ENCODE assay signal across 28 mouse cellular contexts in the genomic region with DNA sequence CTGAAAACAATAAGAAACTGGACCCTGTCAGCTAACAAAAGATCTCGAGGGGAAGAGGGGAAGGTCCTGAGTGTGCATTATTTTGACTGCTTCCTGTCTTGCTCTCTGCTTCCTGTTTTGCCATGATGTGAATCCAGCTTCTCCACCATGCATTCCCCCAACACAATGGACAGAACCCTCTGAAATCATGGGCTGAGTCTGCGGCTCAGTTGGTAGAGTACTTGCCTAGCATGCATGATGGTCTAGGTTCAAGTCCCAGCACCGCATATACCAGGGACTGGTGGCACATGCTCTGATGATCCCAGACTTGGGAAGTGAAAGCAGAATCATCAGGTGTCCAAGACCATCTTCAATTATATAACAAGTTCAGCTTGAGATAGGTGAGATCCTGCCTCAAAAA. TPM values are rescaled to one million over a fixed set of nuclear protein-coding genes. Genes with fewer than 3 reads are reported as not detected.
DNase-seq lines count a peak whose midpoint lies in the region; ATAC-seq and TF ChIP-seq lines count a peak whose summit lies in the region.
"Had no signal": no experiment of that assay in that cellular context is flagged by ENCODE, and none has a peak within 500 bp of the region (broad histone marks: within the 10 kb centered on the region; RNA-seq: fewer than 3 reads in every experiment).

No protein-coding gene starts in this region.

- no peak for DNase-seq in kidney, adult 9 months
- peak; percentile 33 for DNase-seq in splenic B cell, adult 2 months (ENCODE audit: low read depth, low spot score)
- no peak for DNase-seq in cerebellum, postnatal 10 days
- no peak for DNase-seq in cerebellum, postnatal 36 days
- DNase-seq: adrenal gland, adult 8-10 months; adrenal gland, postnatal 25 days; cerebellum, adult 18-20 months; cerebellum, adult 9-10 months; cerebellum, postnatal 25 days; embryo, embryonic 11 days; gastrocnemius, postnatal 10 days; heart, adult 18-20 months; heart, postnatal 14 days; heart, postnatal 4 days had no signal

- no peaks in the 10 kb centered on the region for H3K27me3 ChIP-seq in kidney, embryonic 15.5 days
- H3K27me3 ChIP-seq in megakaryocyte, embryonic 14.5 days (replicated peaks), result no peaks in the 10 kb centered on the region
- H3K27me3 ChIP-seq in splenic B cell, adult 2 months (ENCODE audit: control insufficient read depth, insufficient read depth, low read length, poor library complexity, severe bottlenecking), result no peaks in the 10 kb centered on the region
- H3K27me3 ChIP-seq: embryonic facial prominence, embryonic 13.5 days; forebrain, embryonic 12.5 days; forebrain, embryonic 15.5 days; heart, embryonic 13.5 days had no signal

- WGBS in kidney, embryonic 15.5 days, result 71% methylated on average over 3 of the region's 3 CpGs

- H3K36me3 ChIP-seq in kidney, embryonic 15.5 days, result no peaks in the 10 kb centered on the region
- H3K36me3 ChIP-seq in megakaryocyte, embryonic 14.5 days (replicated peaks; ENCODE audit: low read length), result no peaks in the 10 kb centered on the region
- no peaks in the 10 kb centered on the region for H3K36me3 ChIP-seq in splenic B cell, adult 2 months (ENCODE audit: control insufficient read depth, insufficient read depth, low read length, poor library complexity, severe bottlenecking)
- H3K36me3 ChIP-seq: embryonic facial prominence, embryonic 10.5 days; embryonic facial prominence, embryonic 13.5 days; forebrain, embryonic 12.5 days; forebrain, embryonic 15.5 days; heart, embryonic 13.5 days had no signal

- no peak for TF ChIP-seq POLR2A in bone marrow macrophage, adult 2 months (IDR thresholded peaks at IDR 0.05; ENCODE audit: borderline replicate concordance, low read depth, low read length)

- no peak for ATAC-seq in kidney, embryonic 15.5 days (replicated peaks; ENCODE audit: low FRiP score)
- ATAC-seq in megakaryocyte, adult 5-6 weeks (ENCODE audit: poor library complexity, severe bottlenecking), result no peak
- ATAC-seq: activated CD4-positive, CD25-positive, alpha-beta regulatory T cell, adult 4 months; forebrain, embryonic 15.5 days; hindbrain, postnatal 0 days; inflammation-experienced regulatory T-cells, adult 6 months had no signal

- TF ChIP-seq CTCF in bone marrow macrophage, adult 2 months (IDR thresholded peaks at IDR 0.05; ENCODE audit: low read depth, low read length), result no peak

- no peak overlapping the region for H3K4me3 ChIP-seq in kidney, embryonic 15.5 days (replicated peaks)
- peak overlapping the region; percentile 64 for H3K4me3 ChIP-seq in megakaryocyte, embryonic 14.5 days (replicated peaks)
- no peak overlapping the region for H3K4me3 ChIP-seq in bone marrow macrophage, adult 2 months (ENCODE audit: insufficient read depth, low read length)
- H3K4me3 ChIP-seq: embryonic facial prominence, embryonic 10.5 days; embryonic facial prominence, embryonic 13.5 days; erythroblast, embryonic 14.5 days; forebrain, embryonic 12.5 days; forebrain, embryonic 15.5 days; heart, embryonic 13.5 days had no signal

- no peak overlapping the region for H3K4me2 ChIP-seq in kidney, embryonic 15.5 days
- H3K4me2 ChIP-seq: embryonic facial prominence, embryonic 13.5 days; forebrain, embryonic 12.5 days; forebrain, embryonic 15.5 days; heart, embryonic 13.5 days; hindbrain, embryonic 14.5 days had no signal

- no peaks in the 10 kb centered on the region for H3K9me3 ChIP-seq in kidney, embryonic 15.5 days (replicated peaks)
- H3K9me3 ChIP-seq in megakaryocyte, embryonic 14.5 days, result no peaks in the 10 kb centered on the region
- H3K9me3 ChIP-seq: embryonic facial prominence, embryonic 10.5 days; embryonic facial prominence, embryonic 13.5 days; forebrain, embryonic 12.5 days; forebrain, embryonic 15.5 days; heart, embryonic 13.5 days had no signal

- H3K27ac ChIP-seq in kidney, embryonic 15.5 days, result 0 out of 2 replicates have a peak overlapping the region, but pooled peaks have one; percentile 37
- H3K27ac ChIP-seq in bone marrow macrophage, adult 2 months (ENCODE audit: insufficient read depth, low read depth, low read length), result peak overlapping the region; percentile 80
- H3K27ac ChIP-seq: embryonic facial prominence, embryonic 10.5 days; embryonic facial prominence, embryonic 13.5 days; forebrain, embryonic 12.5 days; forebrain, embryonic 15.5 days; heart, embryonic 13.5 days; hindbrain, embryonic 14.5 days; hindbrain, postnatal 0 days had no signal

- no peak overlapping the region for H3K9ac ChIP-seq in kidney, embryonic 15.5 days
- H3K9ac ChIP-seq: embryonic facial prominence, embryonic 13.5 days; forebrain, embryonic 12.5 days; forebrain, embryonic 15.5 days; heart, embryonic 13.5 days; hindbrain, embryonic 14.5 days had no signal

- peaks cover 16% of the 10 kb centered on the region for H3K4me1 ChIP-seq in kidney, embryonic 15.5 days
- H3K4me1 ChIP-seq in megakaryocyte, embryonic 14.5 days, result peaks cover 72% of the 10 kb centered on the region
- peaks cover 43% of the 10 kb centered on the region for H3K4me1 ChIP-seq in bone marrow macrophage, adult 2 months (ENCODE audit: control insufficient read depth, insufficient read depth, low read length)
- H3K4me1 ChIP-seq: forebrain, embryonic 12.5 days; forebrain, embryonic 15.5 days had no signal

RNA-seq across cellular contexts. Expression of a gene that starts 14.7 kb away (rescaled TPM):
- polyA plus RNA-seq in kidney, embryonic 15.5 days (2015; fragmentation: Nextera tagmentation; extraction: Ambion mirVana), result 0.74 and 1.2 TPM in 2 replicates
- 22.9 and 55.2 TPM in 2 replicates for polyA plus RNA-seq in megakaryocyte, embryonic 14.5 days (2012; ENCODE audit: insufficient read depth, low replicate concordance)
- 12.0 and 13.3 TPM in 2 replicates for total RNA-seq in megakaryocyte, adult 5-6 weeks (2015)
- total RNA-seq in megakaryocyte, adult 5-6 weeks (2017), result 45.9 and 78.0 TPM in 2 replicates
- polyA plus RNA-seq in bone marrow macrophage, adult 2 months (2012; ENCODE audit: insufficient read depth, insufficient read length, missing spikeins), result 31.8 and 33.2 TPM in 2 replicates

RNA-seq across cellular contexts. Expression of a gene that starts 32.3 kb away (rescaled TPM):
- polyA plus RNA-seq in kidney, embryonic 15.5 days (2015; fragmentation: Nextera tagmentation; extraction: Ambion mirVana), result 19.2 and 22.3 TPM in 2 replicates
- 32.8 and 44.2 TPM in 2 replicates for polyA plus RNA-seq in megakaryocyte, embryonic 14.5 days (2012; ENCODE audit: insufficient read depth, low replicate concordance)
- 5.5 and 7.3 TPM in 2 replicates for total RNA-seq in megakaryocyte, adult 5-6 weeks (2015)
- 17.2 and 21.4 TPM in 2 replicates for total RNA-seq in megakaryocyte, adult 5-6 weeks (2017)
- 17.9 and 20.5 TPM in 2 replicates for polyA plus RNA-seq in bone marrow macrophage, adult 2 months (2012; ENCODE audit: insufficient read depth, insufficient read length, missing spikeins)

RNA-seq across cellular contexts. Expression of a gene that starts 36.8 kb away (rescaled TPM):
- polyA plus RNA-seq in kidney, embryonic 15.5 days (2015; fragmentation: Nextera tagmentation; extraction: Ambion mirVana), result 148 and 167 TPM in 2 replicates
- polyA plus RNA-seq in megakaryocyte, embryonic 14.5 days (2012; ENCODE audit: insufficient read depth, low replicate concordance), result 107 and 147 TPM in 2 replicates
- 133 and 146 TPM in 2 replicates for total RNA-seq in megakaryocyte, adult 5-6 weeks (2015)
- 176 and 188 TPM in 2 replicates for total RNA-seq in megakaryocyte, adult 5-6 weeks (2017)
- polyA plus RNA-seq in bone marrow macrophage, adult 2 months (2012; ENCODE audit: insufficient read depth, insufficient read length, missing spikeins), result 71.2 and 82.0 TPM in 2 replicates

RNA-seq across cellular contexts. Expression of a gene that starts 37.2 kb away (rescaled TPM):
- 268 and 275 TPM in 2 replicates for polyA plus RNA-seq in kidney, embryonic 15.5 days (2015; fragmentation: Nextera tagmentation; extraction: Ambion mirVana)
- polyA plus RNA-seq in megakaryocyte, embryonic 14.5 days (2012; ENCODE audit: insufficient read depth, low replicate concordance), result 209 and 955 TPM in 2 replicates
- 951 and 1,046 TPM in 2 replicates for total RNA-seq in megakaryocyte, adult 5-6 weeks (2015)
- total RNA-seq in megakaryocyte, adult 5-6 weeks (2017), result 1,745 and 2,032 TPM in 2 replicates
- polyA plus RNA-seq in bone marrow macrophage, adult 2 months (2012; ENCODE audit: insufficient read depth, insufficient read length, missing spikeins), result 349 and 382 TPM in 2 replicates

RNA-seq across cellular contexts. Expression of a gene that starts 48.9 kb away (rescaled TPM):
- polyA plus RNA-seq in kidney, embryonic 15.5 days (2015; fragmentation: Nextera tagmentation; extraction: Ambion mirVana), result 14.8 and 15.3 TPM in 2 replicates
- 56.1 and 76.3 TPM in 2 replicates for polyA plus RNA-seq in megakaryocyte, embryonic 14.5 days (2012; ENCODE audit: insufficient read depth, low replicate concordance)
- total RNA-seq in megakaryocyte, adult 5-6 weeks (2015), result 11.9 and 12.4 TPM in 2 replicates
- 24.6 and 28.9 TPM in 2 replicates for total RNA-seq in megakaryocyte, adult 5-6 weeks (2017)
- 35.3 and 41.6 TPM in 2 replicates for polyA plus RNA-seq in bone marrow macrophage, adult 2 months (2012; ENCODE audit: insufficient read depth, insufficient read length, missing spikeins)

Comparison
In these comparisons a context has a peak if more than half of its experiments do, and no peak if none do; other contexts are left out.
1. RNA of a gene that starts 14.7 kb away (polyA plus RNA-seq): 22.9 to 55.2 TPM in megakaryocyte, embryonic 14.5 days and 31.8 to 33.2 TPM in bone marrow macrophage, adult 2 months; 0.74 to 1.2 TPM in kidney, embryonic 15.5 days; every median in the first group is over 10 times any median in the second.